Mouse (Mus musculus): ENCODE data around the gene Snx1.

Gene Snx1

GRCm38 (mm10) chr9:66126456-66127192 is at the start of gene Snx1, which contains the start of gene Ciao2a:
TSS of gene Snx1 (minus strand) at chr9:66126587.
TSS of gene Ciao2a (plus strand) at chr9:66126611.
- peak; percentile 94 to 96 for DNase-seq

- DNase-seq, result no peak
Observed at GRCm38 (mm10) chr9:66174985-66175384, 48.6 kb upstream of the Snx1 start.

- no peak for DNase-seq
Observed at GRCm38 (mm10) chr9:66173316-66173855, 47.0 kb upstream of the Snx1 start.

GRCm38 (mm10) chr9:66171275-66171921 is 45.0 kb upstream of the Snx1 start:
- no peak for DNase-seq

GRCm38 (mm10) chr9:66170506-66170905 is 44.1 kb upstream of the Snx1 start:
- DNase-seq, result no peak

- no peak for DNase-seq
Observed at GRCm38 (mm10) chr9:66168233-66168632, 41.8 kb upstream of the Snx1 start.

GRCm38 (mm10) chr9:66167222-66167621 is 40.8 kb upstream of the Snx1 start:
- no peak for DNase-seq

- no peak for DNase-seq
Observed at GRCm38 (mm10) chr9:66162995-66163394, 36.6 kb upstream of the Snx1 start.

GRCm38 (mm10) chr9:66160155-66160554 is 33.8 kb upstream of the Snx1 start:
- DNase-seq, result no peak

- DNase-seq, result no peak
Observed at GRCm38 (mm10) chr9:66158885-66159430, 32.6 kb upstream of the Snx1 start.

- peak; percentile 89 to 92 for DNase-seq
Observed at GRCm38 (mm10) chr9:66157958-66158830, 31.8 kb upstream of the Snx1 start, which contains the start of gene Dapk2. TSS of gene Dapk2 (plus strand) at chr9:66158223.

GRCm38 (mm10) chr9:66155534-66155933 is 29.1 kb upstream of the Snx1 start:
- DNase-seq, result no peak

- DNase-seq, result no peak
Observed at GRCm38 (mm10) chr9:66154013-66154412, 27.6 kb upstream of the Snx1 start.

- DNase-seq, result no peak
Observed at GRCm38 (mm10) chr9:66153594-66153993, 27.2 kb upstream of the Snx1 start.

- DNase-seq, result no peak
Observed at GRCm38 (mm10) chr9:66152011-66152410, 25.6 kb upstream of the Snx1 start.

GRCm38 (mm10) chr9:66146141-66146540 is 19.8 kb upstream of the Snx1 start:
- DNase-seq, result no peak

GRCm38 (mm10) chr9:66144248-66144647 is 17.9 kb upstream of the Snx1 start:
- peak; percentile 75 to 78 for DNase-seq

- DNase-seq, result no peak
Observed at GRCm38 (mm10) chr9:66142265-66142664, 15.9 kb upstream of the Snx1 start.

- DNase-seq, result no peak
Observed at GRCm38 (mm10) chr9:66138193-66138592, 11.8 kb upstream of the Snx1 start.

- peak; percentile 22 to 46 for DNase-seq
Observed at GRCm38 (mm10) chr9:66135967-66136366, 9.6 kb upstream of the Snx1 start.

- DNase-seq, result no peak
Observed at GRCm38 (mm10) chr9:66131466-66131865, 5.1 kb upstream of the Snx1 start.

- DNase-seq, result no peak
Observed at GRCm38 (mm10) chr9:66127884-66128283, 1.5 kb upstream of the Snx1 start.

- no peak for DNase-seq
Observed at GRCm38 (mm10) chr9:66127193-66127546, 783 bp upstream of the Snx1 start.
